Mouse (Mus musculus): Measurements from ENCODE around the gene Rufy2.

- no peak for TF ChIP-seq FLI1 (IDR thresholded peaks at IDR 0.05; ENCODE audit: low read length)
- TF ChIP-seq GATA1 (IDR thresholded peaks at IDR 0.05; ENCODE audit: borderline replicate concordance, low read length): no peak
These were observed 46.3 kb downstream of the Rufy2 start for GRCm38 (mm10) chr10:63026156-63026794.
